Mouse (Mus musculus) ES-Bruce4 (cell line): Measurements from ENCODE around the gene 2210011C24Rik.

Experiments used
- CTCF ChIP-seq: IDR thresholded peaks from one replicate; pipeline ENCODE4 v1.8.1; 2011; ENCODE audit warnings: low read depth, low read length
- POLR2A ChIP-seq: IDR thresholded peaks from one replicate; pipeline ENCODE4 v1.8.1; 2011; ENCODE audit warnings: low read length; ENCODE audit not compliant: insufficient read depth

DNA sequence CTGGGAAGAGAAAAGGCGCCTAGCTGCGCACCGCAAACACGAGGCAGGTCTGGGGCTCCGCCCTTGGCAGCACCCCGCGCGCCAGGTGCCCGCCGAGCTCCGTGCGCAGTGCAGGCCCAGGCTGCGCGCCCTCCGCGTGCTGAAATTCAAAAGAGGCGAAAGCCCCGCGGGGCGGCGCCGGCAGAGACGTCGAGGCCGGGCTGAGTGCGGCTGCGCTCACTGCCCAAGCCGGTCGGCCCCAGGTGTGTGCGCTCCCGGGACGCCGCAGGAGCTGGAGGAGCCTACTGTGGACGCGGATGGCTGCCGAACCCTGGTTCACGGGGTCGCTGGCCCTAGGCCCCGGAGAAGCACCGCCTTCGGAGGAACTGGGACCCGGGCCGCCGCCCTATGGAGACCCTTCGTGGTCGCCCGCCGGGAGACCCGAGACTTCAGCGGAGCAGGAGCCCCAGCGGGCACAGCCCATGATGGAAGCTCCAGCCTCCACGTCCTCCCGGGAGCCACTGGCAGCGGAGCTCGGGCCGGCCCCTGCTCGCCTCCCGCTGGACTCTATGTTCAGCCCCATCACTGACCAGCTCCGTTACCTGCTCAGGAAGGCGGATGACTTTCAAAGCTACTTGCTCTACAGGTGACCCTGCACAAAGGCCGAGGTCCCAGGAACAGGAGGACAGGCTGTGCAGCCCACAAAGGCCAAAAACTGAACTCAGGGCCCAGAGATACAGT, 10.5 kb downstream of the 2210011C24Rik start, which contains the start of gene 1700067K01Rik:
- no peak for TF ChIP-seq CTCF
- TF ChIP-seq POLR2A, result no peak
